Mouse (Mus musculus) stomach, embryonic 15.5 days (tissue): Measurements from ENCODE around the gene Cmklr1. TPM values are rescaled to one million over a fixed set of nuclear protein-coding genes. Genes with fewer than 3 reads are reported as not detected.

ENCODE experiments used
- ATAC-seq: fragments of 200-750 bp; cut with Nextera tagmentation; 2 replicates; pipeline ENCODE4 v1.8.0; 2017; ENCODE audit warnings: low read depth, moderate number of reproducible peaks, moderate TSS enrichment; ENCODE audit not compliant: insufficient read depth, low FRiP score
- H3K27ac ChIP-seq: fragments of 300-500 bp; sonication (generic); 2 replicates; pipeline ENCODE4 v1.5.1; 2015; ENCODE audit warnings: mild to moderate bottlenecking, inconsistent platforms
- H3K27me3 ChIP-seq: fragments of 300-500 bp; sonication (generic); replicated peaks from 2 replicates; pipeline ENCODE4 v1.6.1; 2015; ENCODE audit warnings: inconsistent platforms
- H3K36me3 ChIP-seq: fragments of 300-500 bp; sonication (generic); 2 replicates; pipeline ENCODE4 v1.6.1; 2015; ENCODE audit warnings: inconsistent platforms
- H3K4me1 ChIP-seq: fragments of 300-500 bp; sonication (generic); 2 replicates; pipeline ENCODE4 v1.6.1; 2015; ENCODE audit warnings: inconsistent platforms
- H3K4me2 ChIP-seq: fragments of 300-500 bp; sonication (generic); 2 replicates; pipeline ENCODE4 v1.6.1; 2015; ENCODE audit warnings: mild to moderate bottlenecking, inconsistent platforms
- H3K4me3 ChIP-seq: fragments of 300-500 bp; sonication (generic); replicated peaks from 2 replicates; pipeline ENCODE4 v1.5.1; 2015; ENCODE audit warnings: inconsistent platforms
- H3K9ac ChIP-seq: fragments of 300-500 bp; sonication (generic); 2 replicates; pipeline ENCODE4 v1.6.1; 2015; ENCODE audit warnings: inconsistent platforms
- H3K9me3 ChIP-seq: fragments of 300-500 bp; sonication (generic); 2 replicates; pipeline ENCODE4 v1.6.1; 2016; ENCODE audit warnings: inconsistent platforms
- WGBS: fragments of 180-500 bp; shearing (Covaris S2); methylation state at CpG from one replicate; pipeline ENCODE4 v1.1.7; 2015; 5-methylcytosine and 5-hydroxymethylcytosine counted together
- polyA plus RNA-seq: library from polyadenylated mRNA; unstranded; fragments of >200 nt; fragmentation: Nextera tagmentation; extraction: Ambion mirVana; gene quantifications from 2 replicates; pipeline ENCODE4 v1.2.1, GENCODE M21; 2015

Gene Cmklr1
- 4.4 and 5.1 TPM in 2 replicates for polyA plus RNA-seq

DNA sequence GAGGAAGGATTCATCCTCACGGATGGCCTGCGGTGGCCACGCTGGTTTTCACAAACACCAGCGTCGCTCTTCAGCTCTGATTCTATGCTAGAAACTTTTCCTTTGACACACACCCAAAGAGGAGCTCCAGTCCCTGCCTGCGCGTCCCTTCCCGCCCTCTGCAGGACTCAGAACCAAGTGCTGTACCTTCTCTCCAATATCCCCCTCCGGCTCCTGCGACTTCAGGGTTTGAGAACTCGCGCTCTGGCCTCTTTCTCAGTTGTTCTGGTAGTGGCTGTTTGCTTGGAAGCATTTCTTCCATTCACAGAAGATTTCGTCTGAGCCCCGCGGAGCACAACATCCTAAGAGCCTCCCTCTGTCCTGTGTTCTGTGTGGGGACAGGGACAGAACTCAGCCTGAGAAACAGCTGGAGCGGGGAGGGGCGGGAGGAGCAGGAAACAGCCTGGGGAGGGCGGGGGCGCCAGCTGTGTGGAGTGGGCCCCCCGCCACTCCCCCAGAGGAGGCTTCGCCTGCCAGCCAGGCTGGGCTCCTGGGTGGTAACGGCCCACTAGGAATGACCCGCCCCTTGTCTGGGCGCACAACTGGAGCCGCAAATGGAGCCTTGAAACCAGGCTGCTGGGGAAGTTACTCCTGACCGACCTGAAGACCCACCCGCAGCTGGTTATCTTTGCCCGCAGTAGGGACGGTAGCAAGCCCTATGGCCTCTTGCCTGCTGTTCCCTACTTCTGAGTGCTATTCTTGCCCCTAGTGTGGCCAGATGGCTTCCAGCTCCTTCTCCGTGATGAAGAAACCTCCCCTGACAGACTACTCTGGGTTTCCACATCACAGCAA lies at the start of gene Cmklr1:
TSS of gene Cmklr1 (minus strand) at position 392 of the 831 bp plus-strand sequence.
- Histone ChIP-seq H3K27me3 (no peaks in the 10 kb centered on the region), H3K9me3 (no peaks in the 10 kb centered on the region), H3K27ac (peak within 1 kb of the TSS; percentile 35; the same call in 1 of the 2 replicates), H3K4me2 (peak within 1 kb of the TSS; percentile 47), H3K4me1 (peaks cover 11% of the 10 kb centered on the region), H3K9ac (peak within 1 kb of the TSS; percentile 6; the same call in 1 of the 2 replicates), H3K4me3 (peak within 1 kb of the TSS; percentile 30), H3K36me3 (no peaks in the 10 kb centered on the region)
- peak; percentile 40 for ATAC-seq
- WGBS: 6% methylated on average over 30 of the region's 30 CpGs

DNA sequence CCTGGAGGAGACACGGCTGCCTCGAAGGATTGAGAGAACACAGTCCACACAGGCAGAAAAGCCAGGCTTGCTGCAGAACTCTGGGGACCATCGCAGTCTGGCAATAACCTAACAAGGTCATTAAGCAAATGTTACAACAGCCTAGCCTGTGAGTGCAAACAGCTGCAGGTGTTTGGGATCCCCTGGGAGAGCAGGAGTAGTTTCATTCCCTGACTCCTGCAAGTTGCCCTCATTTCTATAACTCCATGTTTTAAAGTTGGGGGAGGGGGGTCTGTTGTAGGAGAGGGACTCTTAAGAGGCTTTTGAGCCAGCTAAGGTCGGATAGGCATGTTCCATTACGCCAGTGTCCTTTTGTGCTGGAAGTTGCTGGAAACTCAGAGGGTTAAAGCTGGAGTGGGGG lies 44.2 kb upstream of the Cmklr1 start:
- Histone ChIP-seq H3K4me2 (no peak overlapping the region), H3K4me3 (no peak overlapping the region), H3K36me3 (no peaks in the 10 kb centered on the region), H3K9ac (no peak overlapping the region), H3K4me1 (0 out of 2 replicates have a peak, but pooled peaks cover 9% of the 10 kb centered on the region), H3K9me3 (no peaks in the 10 kb centered on the region), H3K27me3 (no peaks in the 10 kb centered on the region), H3K27ac (peak overlapping the region; percentile 61; the same call in 1 of the 2 replicates)
- 31% methylated on average over 5 of the region's 5 CpGs for WGBS
- no peak for ATAC-seq

DNA sequence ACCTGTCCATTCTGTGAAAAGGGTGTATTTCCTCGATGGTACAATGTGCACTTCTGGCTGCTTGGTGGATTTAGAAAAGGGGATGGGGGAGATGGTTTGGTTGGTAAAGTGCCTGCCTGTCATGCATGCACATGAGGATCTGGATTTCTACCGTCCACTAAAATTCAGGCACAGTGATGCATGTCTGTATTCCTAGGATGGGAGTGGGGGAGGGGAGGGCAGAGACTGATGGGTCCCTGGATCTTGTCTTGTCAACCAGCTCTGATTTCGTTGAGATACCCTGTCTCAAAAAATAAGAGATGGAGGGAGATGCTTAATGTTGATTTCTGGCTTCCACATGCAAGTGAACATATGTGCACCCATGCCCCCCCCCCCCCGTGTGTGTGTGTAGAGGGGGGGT lies 43.8 kb upstream of the Cmklr1 start:
- ATAC-seq: no peak
- no peaks in the 10 kb centered on the region for H3K36me3 ChIP-seq
- no peaks in the 10 kb centered on the region for H3K27me3 ChIP-seq
- no peaks in the 10 kb centered on the region for H3K9me3 ChIP-seq
- H3K4me3 ChIP-seq: no peak overlapping the region
- H3K9ac ChIP-seq: no peak overlapping the region
- WGBS: 46% methylated on average over 4 of the region's 4 CpGs
- peak overlapping the region; percentile 61; the same call in 1 of the 2 replicates for H3K27ac ChIP-seq
- H3K4me1 ChIP-seq: 0 out of 2 replicates have a peak, but pooled peaks cover 9% of the 10 kb centered on the region
- no peak overlapping the region for H3K4me2 ChIP-seq

DNA sequence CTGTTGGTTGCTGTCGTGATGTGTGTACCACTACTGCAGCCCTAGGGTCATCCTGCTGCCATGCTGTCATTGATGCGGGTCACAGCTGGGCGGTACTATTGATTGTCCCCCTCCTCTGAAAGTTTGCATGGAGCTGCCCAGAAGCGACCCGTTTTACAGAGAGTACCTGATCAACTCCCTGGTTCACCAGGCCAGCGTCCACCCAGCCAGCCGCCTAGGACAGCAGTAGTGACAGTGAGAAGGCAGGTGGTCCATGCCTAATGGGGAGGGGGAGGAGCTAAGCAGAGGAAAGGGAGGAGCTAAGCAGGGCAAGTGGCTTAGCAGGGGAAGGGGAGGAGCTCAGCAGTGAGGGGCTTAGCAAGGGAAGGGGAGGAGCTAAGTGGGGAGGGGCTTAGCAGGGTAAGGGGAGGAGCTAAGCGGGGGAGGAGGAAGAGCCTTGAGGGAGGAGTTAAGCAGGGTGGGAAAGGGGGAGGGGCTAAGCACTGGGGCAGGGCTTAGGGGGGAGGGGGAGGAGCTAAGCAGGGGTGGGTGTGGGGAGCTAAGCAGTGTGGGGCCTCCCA lies 43.0 kb upstream of the Cmklr1 start:
- Histone ChIP-seq H3K36me3 (no peaks in the 10 kb centered on the region), H3K27ac (no peak overlapping the region), H3K4me3 (no peak overlapping the region), H3K4me2 (no peak overlapping the region), H3K4me1 (0 out of 2 replicates have a peak, but pooled peaks cover 9% of the 10 kb centered on the region), H3K9me3 (no peaks in the 10 kb centered on the region), H3K9ac (no peak overlapping the region), H3K27me3 (no peaks in the 10 kb centered on the region)
- WGBS: 92% methylated on average over 8 of the region's 8 CpGs
- no peak for ATAC-seq

DNA sequence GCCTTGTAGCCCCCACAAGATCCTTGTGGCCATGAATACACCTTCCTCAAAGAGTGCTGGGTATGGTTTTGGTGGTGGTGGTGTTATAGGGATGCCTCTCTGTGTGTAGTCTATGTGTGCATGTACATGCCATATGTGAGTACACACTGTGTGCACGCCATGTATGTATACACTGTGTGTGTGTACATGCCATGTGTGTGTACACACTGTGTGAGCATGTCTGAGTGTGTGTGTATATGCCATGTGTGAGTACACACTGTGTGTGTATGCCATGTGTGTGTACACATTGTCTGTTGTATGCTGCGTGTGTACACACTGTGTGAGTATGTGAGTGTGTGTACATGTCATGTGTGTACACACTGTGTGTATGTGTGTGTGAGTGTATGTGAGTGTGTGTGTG lies 40.6 kb upstream of the Cmklr1 start:
- H3K36me3 ChIP-seq: no peaks in the 10 kb centered on the region
- 81% methylated on average over 2 of the region's 2 CpGs for WGBS
- H3K9ac ChIP-seq: no peak overlapping the region
- H3K27me3 ChIP-seq: no peaks in the 10 kb centered on the region
- no peak overlapping the region for H3K4me3 ChIP-seq
- no peak for ATAC-seq
- no peak overlapping the region for H3K27ac ChIP-seq
- H3K4me1 ChIP-seq: 0 out of 2 replicates have a peak, but pooled peaks cover 9% of the 10 kb centered on the region
- H3K4me2 ChIP-seq: no peak overlapping the region
- H3K9me3 ChIP-seq: no peaks in the 10 kb centered on the region

DNA sequence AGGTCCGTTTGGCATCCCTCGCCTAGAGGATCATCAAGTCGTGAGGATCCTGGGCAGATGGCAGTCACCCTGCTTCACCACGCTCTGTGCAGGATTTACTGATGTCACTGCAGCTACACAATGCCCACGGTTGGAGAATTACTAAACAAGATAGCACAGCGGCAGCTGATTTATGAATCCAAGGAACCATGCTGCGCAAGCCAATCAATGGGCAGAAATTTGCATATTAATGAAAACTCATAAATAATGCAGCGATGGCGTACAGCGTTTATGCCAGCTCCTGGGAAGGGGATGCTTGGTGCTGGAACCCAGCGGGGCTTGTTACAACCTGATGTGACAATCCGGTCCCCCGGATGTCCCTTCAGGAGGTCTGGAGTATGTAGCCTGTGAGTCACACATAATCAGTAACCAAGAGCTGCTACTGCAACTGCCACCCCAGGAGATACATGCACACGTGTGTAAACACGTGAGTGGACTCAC lies 39.9 kb upstream of the Cmklr1 start:
- no peak for ATAC-seq
- 0 out of 2 replicates have a peak, but pooled peaks cover 7% of the 10 kb centered on the region for H3K4me1 ChIP-seq
- H3K4me3 ChIP-seq: no peak overlapping the region
- H3K9ac ChIP-seq: no peak overlapping the region
- H3K27me3 ChIP-seq: no peaks in the 10 kb centered on the region
- no peak overlapping the region for H3K27ac ChIP-seq
- H3K36me3 ChIP-seq: no peaks in the 10 kb centered on the region
- H3K4me2 ChIP-seq: no peak overlapping the region
- 78% methylated on average over 15 of the region's 15 CpGs for WGBS
- no peaks in the 10 kb centered on the region for H3K9me3 ChIP-seq

DNA sequence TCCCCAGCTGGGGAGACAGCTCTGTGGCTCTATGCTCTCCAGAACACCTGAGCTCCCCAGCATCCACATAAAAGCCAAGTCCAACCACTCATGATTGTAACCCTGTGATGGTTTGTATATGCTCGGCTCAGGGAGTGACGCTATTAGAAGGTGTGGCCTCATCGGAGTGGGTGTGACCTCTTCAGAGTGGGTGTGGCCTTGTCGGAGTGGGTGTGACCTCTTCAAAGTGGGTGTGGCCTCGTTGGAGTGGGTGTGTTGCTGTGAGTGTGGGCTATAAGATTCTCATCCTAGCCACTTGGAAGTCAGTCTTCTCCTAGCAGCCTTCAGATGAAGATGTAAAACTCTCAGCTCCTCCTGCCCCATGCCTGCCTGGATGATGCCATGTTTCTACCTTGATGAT lies 37.3 kb upstream of the Cmklr1 start:
- Histone ChIP-seq H3K4me2 (no peak overlapping the region), H3K9me3 (no peaks in the 10 kb centered on the region), H3K9ac (no peak overlapping the region), H3K4me3 (no peak overlapping the region), H3K36me3 (no peaks in the 10 kb centered on the region), H3K27me3 (no peaks in the 10 kb centered on the region), H3K27ac (no peak overlapping the region), H3K4me1 (no peaks in the 10 kb centered on the region)
- ATAC-seq: no peak
- WGBS: 78% methylated on average over 5 of the region's 5 CpGs

DNA sequence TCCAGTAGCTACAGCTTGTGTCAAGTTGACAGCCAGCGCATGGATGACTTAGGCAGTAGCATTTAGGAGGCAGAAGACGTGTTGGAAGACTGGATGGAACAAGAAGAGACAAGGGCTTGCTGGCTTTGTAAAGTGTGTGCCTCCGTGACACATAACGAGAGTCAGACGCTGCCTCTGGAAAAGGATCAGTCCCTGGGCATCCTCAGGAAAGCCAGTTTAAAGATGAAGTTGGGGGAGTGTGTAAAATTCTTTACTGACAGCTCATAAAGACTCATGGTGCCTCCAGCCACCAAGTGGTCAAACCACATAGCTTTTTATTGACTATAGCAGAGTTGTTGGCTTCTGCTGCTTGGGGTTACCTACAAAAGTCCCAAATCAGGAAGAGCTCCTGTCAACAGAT lies 35.2 kb upstream of the Cmklr1 start:
- Histone ChIP-seq H3K27me3 (no peaks in the 10 kb centered on the region), H3K27ac (no peak overlapping the region), H3K9me3 (no peaks in the 10 kb centered on the region), H3K4me3 (no peak overlapping the region), H3K4me1 (no peaks in the 10 kb centered on the region), H3K9ac (no peak overlapping the region), H3K36me3 (no peaks in the 10 kb centered on the region), H3K4me2 (no peak overlapping the region)
- WGBS: 62% methylated on average over 5 of the region's 5 CpGs
- ATAC-seq: no peak

DNA sequence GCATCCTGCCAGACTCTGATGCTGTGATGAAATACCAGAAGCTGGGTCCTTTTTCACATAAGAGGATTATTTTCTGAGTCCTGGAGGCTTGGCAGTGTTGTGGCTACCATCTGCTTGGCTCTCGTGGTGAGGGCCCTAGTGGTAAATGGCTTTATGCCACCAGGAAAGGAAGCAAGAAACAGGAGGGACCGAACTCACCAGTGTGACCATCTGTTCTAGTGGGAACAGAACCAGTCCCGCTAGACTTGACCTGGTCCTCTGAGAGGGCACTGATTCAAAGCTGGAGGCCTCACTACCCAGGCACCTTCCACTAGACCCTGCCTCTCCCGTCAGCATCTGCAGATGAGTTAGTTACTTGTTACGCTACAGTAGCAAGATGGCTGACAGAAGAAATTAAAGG lies 33.0 kb upstream of the Cmklr1 start:
- ATAC-seq: no peak
- Histone ChIP-seq H3K4me3 (no peak overlapping the region), H3K4me1 (no peaks in the 10 kb centered on the region), H3K36me3 (no peaks in the 10 kb centered on the region), H3K4me2 (no peak overlapping the region), H3K27me3 (no peaks in the 10 kb centered on the region), H3K9me3 (no peaks in the 10 kb centered on the region), H3K9ac (no peak overlapping the region), H3K27ac (no peak overlapping the region)
- 75% methylated on average over 5 of the region's 5 CpGs for WGBS

DNA sequence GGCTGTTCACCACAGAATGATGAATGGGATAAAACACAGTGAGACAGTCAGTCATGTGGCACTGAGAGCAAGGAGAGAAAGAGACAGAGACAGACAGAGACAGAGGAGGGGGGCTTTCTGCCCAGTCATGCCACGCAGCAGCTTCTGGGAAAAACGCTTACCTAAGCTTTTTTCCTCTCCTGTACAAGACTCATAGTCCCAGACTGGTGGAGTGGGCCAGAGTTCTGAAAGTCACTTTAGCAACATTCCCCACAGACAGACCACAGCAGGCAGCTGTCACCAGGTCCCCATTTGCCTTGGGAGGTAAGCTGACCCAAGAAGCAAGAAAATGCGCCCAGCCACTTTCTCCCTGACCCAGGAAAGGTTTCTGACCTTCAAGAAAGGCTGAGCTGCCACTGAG lies 32.2 kb upstream of the Cmklr1 start:
- no peak overlapping the region for H3K9ac ChIP-seq
- H3K4me2 ChIP-seq: no peak overlapping the region
- 71% methylated on average over 3 of the region's 3 CpGs for WGBS
- H3K27ac ChIP-seq: no peak overlapping the region
- H3K9me3 ChIP-seq: no peaks in the 10 kb centered on the region
- no peaks in the 10 kb centered on the region for H3K4me1 ChIP-seq
- H3K4me3 ChIP-seq: no peak overlapping the region
- no peak for ATAC-seq
- H3K36me3 ChIP-seq: no peaks in the 10 kb centered on the region
- no peaks in the 10 kb centered on the region for H3K27me3 ChIP-seq

DNA sequence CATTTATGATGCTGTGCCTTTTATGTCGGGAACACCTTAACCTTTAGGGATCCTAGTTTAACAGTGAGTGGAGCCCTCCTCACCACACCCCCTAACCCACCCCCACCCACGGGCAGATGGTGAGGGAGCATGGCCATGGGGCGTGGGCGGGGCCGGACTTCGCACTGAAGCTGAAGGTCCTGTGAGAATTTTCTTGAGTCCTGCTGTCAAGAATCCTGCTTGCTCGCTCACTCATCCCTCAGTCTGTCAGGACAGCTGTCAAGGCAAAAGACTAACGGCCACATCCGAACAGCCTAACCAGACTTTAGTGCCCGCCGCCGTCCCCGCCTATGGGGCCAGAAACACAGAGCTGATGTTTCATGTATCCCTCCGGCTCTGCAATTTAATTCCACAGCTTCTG lies 31.0 kb upstream of the Cmklr1 start:
- H3K4me2 ChIP-seq: no peak overlapping the region
- no peak for ATAC-seq
- H3K27me3 ChIP-seq: no peaks in the 10 kb centered on the region
- no peaks in the 10 kb centered on the region for H3K4me1 ChIP-seq
- WGBS: 72% methylated on average over 14 of the region's 14 CpGs
- H3K9ac ChIP-seq: no peak overlapping the region
- H3K9me3 ChIP-seq: no peaks in the 10 kb centered on the region
- no peaks in the 10 kb centered on the region for H3K36me3 ChIP-seq
- no peak overlapping the region for H3K27ac ChIP-seq
- no peak overlapping the region for H3K4me3 ChIP-seq

DNA sequence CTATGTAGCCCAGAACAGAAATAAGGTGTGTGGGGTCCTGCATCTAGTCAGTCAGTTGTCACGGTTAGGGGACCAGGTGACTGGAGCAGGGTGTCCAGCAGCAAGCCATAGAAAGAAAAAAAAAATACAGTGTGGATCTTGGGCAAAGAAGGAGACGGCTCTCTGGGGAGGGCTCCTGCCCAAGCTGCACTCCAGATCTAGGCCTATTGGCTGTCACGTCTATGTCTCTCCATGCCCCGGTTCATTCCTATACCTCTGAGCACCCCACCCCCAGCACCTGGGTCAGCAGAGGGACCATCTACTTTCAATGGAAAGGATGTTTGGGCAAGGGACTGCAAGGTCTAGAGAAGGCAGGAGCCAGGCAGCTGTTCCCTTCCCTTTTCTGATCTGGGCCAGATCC lies 29.3 kb upstream of the Cmklr1 start:
- 88% methylated on average over 4 of the region's 4 CpGs for WGBS
- Histone ChIP-seq H3K4me3 (no peak overlapping the region), H3K27ac (no peak overlapping the region), H3K36me3 (no peaks in the 10 kb centered on the region), H3K27me3 (no peaks in the 10 kb centered on the region), H3K9ac (no peak overlapping the region), H3K4me2 (no peak overlapping the region), H3K4me1 (no peaks in the 10 kb centered on the region), H3K9me3 (no peaks in the 10 kb centered on the region)
- no peak for ATAC-seq
